Mouse (Mus musculus) liver, adult 2 months (tissue): ENCODE data around the gene Pbx3. TPM values are rescaled to one million over a fixed set of nuclear protein-coding genes. Genes with fewer than 3 reads are reported as not detected.
A peak's percentile ranks its signal among the peaks of the same experiment; 100 is the strongest.

ENCODE experiments used
- DNase-seq: peaks from one replicate; pipeline ENCODE4 v3.0.0-alpha.2; 2011; ENCODE audit warnings: low read depth, low spot score; ENCODE audit errors: extremely low read depth
- H3K27ac ChIP-seq: fragments of 200-500 bp; replicated peaks from 2 replicates; pipeline ENCODE4 v1.5.1; 2012; ENCODE audit warnings: low read depth, mild to moderate bottlenecking, control low read depth, inconsistent platforms, low read length; ENCODE audit not compliant: insufficient read depth
- H3K27me3 ChIP-seq: fragments of 200-500 bp; 2 replicates; pipeline ENCODE4 v1.6.1; 2012; ENCODE audit warnings: mild to moderate bottlenecking, moderate library complexity, low read length, inconsistent platforms; ENCODE audit not compliant: control insufficient read depth, insufficient read depth
- H3K36me3 ChIP-seq: fragments of 200-500 bp; 2 replicates; pipeline ENCODE4 v1.6.1; 2012; ENCODE audit warnings: low read length, inconsistent platforms; ENCODE audit not compliant: control insufficient read depth, insufficient read depth
- H3K4me1 ChIP-seq: fragments of 200-500 bp; 2 replicates; pipeline ENCODE4 v1.6.1; 2011; ENCODE audit warnings: low read length; ENCODE audit not compliant: control insufficient read depth, insufficient read depth
- H3K4me3 ChIP-seq: fragments of 200-500 bp; 2 replicates; pipeline ENCODE4 v1.5.1; 2011; ENCODE audit warnings: low read depth, mild to moderate bottlenecking, control low read depth, low read length, moderate library complexity; ENCODE audit not compliant: insufficient read depth
- H3K79me2 ChIP-seq: fragments of 200-500 bp; 2 replicates; pipeline ENCODE4 v1.6.1; 2012; ENCODE audit warnings: inconsistent platforms, mild to moderate bottlenecking, low read length, moderate library complexity; ENCODE audit not compliant: control insufficient read depth, insufficient read depth
- H3K9ac ChIP-seq: fragments of 200-500 bp; 2 replicates; pipeline ENCODE4 v1.6.1; 2012; ENCODE audit warnings: low read depth, mild to moderate bottlenecking, control low read depth, inconsistent platforms, low read length
- CTCF ChIP-seq: fragments of 200-500 bp; IDR thresholded peaks from 2 replicates; pipeline ENCODE4 v1.5.1; 2011; ENCODE audit warnings: low read depth, low read length, control low read depth
- POLR2A ChIP-seq: fragments of 200-500 bp; IDR thresholded peaks from 2 replicates; pipeline ENCODE4 v1.6.1; 2011; ENCODE audit warnings: low read length, control low read depth; ENCODE audit not compliant: insufficient read depth; ENCODE audit errors: extremely low read depth
- WGBS: fragments of 180-500 bp; shearing (Covaris S2); methylation state at CpG from one replicate; pipeline ENCODE4 v1.1.7; 2018; 5-methylcytosine and 5-hydroxymethylcytosine counted together
- polyA plus RNA-seq: library from polyadenylated mRNA; depleted of rRNA; stranded (reverse); fragments of >200 nt; gene quantifications from 2 replicates; pipeline ENCODE4 v1.2.3, GENCODE M21; 2012
- total RNA-seq: library from RNA; depleted of rRNA; stranded (reverse); fragments of >200 nt; gene quantifications from 2 replicates; pipeline ENCODE4 v1.2.3, GENCODE M21; 2014

Gene Pbx3
- total and polyA plus RNA-seq, 2 experiments: 1.0 to 1.9 TPM

- peak; percentile 6 for DNase-seq
- TF ChIP-seq POLR2A: no peak
- TF ChIP-seq CTCF: no peak
- WGBS: 1% methylated on average over 63 of the region's 118 CpGs
These were observed 1.3 kb downstream of the Pbx3 start for GRCm38 (mm10) chr2:34371441-34372304.

DNA sequence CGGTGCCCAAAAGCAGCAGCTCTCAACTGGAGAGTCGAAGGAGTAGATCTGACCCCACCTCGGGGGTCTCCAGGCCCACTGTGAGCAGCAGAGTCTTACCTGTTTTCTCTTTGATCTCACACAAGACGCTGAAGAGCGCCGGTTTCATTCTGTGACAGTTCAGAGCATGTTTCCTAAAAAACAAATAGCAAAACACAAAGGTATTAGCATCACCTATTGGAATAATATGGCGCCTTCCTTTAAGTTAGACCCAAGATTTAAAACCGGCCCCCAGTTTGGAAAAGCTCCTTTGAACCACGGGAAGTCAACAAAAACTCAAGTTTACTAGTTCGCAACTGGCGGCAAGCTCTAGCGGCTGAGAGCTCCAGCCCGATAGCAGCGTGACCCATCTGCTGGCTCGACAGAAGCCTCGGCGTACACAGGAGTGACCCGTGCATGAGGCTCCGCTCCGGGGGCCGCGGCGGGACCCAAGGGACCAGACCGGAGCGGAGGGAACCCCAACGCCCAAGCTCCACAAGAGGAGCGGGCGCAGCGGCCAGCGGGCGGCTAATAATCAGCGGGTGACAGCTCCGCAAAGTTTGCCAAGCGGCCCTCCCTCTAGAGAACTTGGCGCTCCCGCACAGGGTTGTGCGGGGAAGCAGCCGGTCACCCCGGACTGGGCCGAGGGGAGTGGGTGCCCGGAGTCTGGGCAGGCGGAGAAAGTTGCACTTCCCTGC, 2.1 kb downstream of the Pbx3 start:
- Histone ChIP-seq H3K4me1 (no peaks in the 10 kb centered on the region; the same call in 1 of the 2 replicates), H3K36me3 (no peaks in the 10 kb centered on the region), H3K27me3 (no peaks in the 10 kb centered on the region), H3K9ac (peak overlapping the region; percentile 89), H3K27ac (no peak overlapping the region), H3K79me2 (no peaks in the 10 kb centered on the region), H3K4me3 (peak overlapping the region; percentile 66)
- peak; percentile 14 for DNase-seq
- TF ChIP-seq POLR2A (no peak), CTCF (no peak)
- WGBS: 3% methylated on average over 42 of the region's 42 CpGs

More at GRCm38 (mm10) chr2:34371441-34372304, 1.3 kb downstream of the Pbx3 start:
- no peaks in the 10 kb centered on the region for H3K36me3 ChIP-seq
- H3K4me3 ChIP-seq: peak overlapping the region; percentile 66
- peak overlapping the region; percentile 25 for H3K27ac ChIP-seq
- H3K79me2 ChIP-seq: no peaks in the 10 kb centered on the region
- no peaks in the 10 kb centered on the region; the same call in 1 of the 2 replicates for H3K4me1 ChIP-seq
- peak overlapping the region; percentile 89 for H3K9ac ChIP-seq
- H3K27me3 ChIP-seq: no peaks in the 10 kb centered on the region

GRCm38 (mm10) chr2:34370349-34370724, 2.6 kb downstream of the Pbx3 start:
- Histone ChIP-seq H3K27ac (no peak overlapping the region), H3K79me2 (no peaks in the 10 kb centered on the region), H3K4me3 (no peak overlapping the region), H3K36me3 (no peaks in the 10 kb centered on the region), H3K4me1 (no peaks in the 10 kb centered on the region; the same call in 1 of the 2 replicates), H3K27me3 (no peaks in the 10 kb centered on the region), H3K9ac (no peak overlapping the region)
- WGBS: 76% methylated on average over 7 of the region's 7 CpGs
- DNase-seq: no peak
- TF ChIP-seq CTCF (no peak), POLR2A (no peak)

- WGBS: 78% methylated on average over 6 of the region's 6 CpGs
- Histone ChIP-seq H3K27me3 (no peaks in the 10 kb centered on the region), H3K36me3 (no peaks in the 10 kb centered on the region), H3K4me1 (no peaks in the 10 kb centered on the region; the same call in 1 of the 2 replicates), H3K27ac (no peak overlapping the region), H3K4me3 (no peak overlapping the region), H3K9ac (no peak overlapping the region), H3K79me2 (no peaks in the 10 kb centered on the region)
- no peak for TF ChIP-seq CTCF
- no peak for TF ChIP-seq POLR2A
- no peak for DNase-seq
These were observed 4.5 kb downstream of the Pbx3 start for GRCm38 (mm10) chr2:34368396-34368795.

- Histone ChIP-seq H3K4me1 (no peaks in the 10 kb centered on the region; the same call in 1 of the 2 replicates), H3K4me3 (no peak overlapping the region), H3K36me3 (no peaks in the 10 kb centered on the region), H3K79me2 (no peaks in the 10 kb centered on the region), H3K27ac (no peak overlapping the region), H3K9ac (no peak overlapping the region), H3K27me3 (no peaks in the 10 kb centered on the region)
- 92% methylated on average over 2 of the region's 2 CpGs for WGBS
- no peak for TF ChIP-seq CTCF
- no peak for TF ChIP-seq POLR2A
- no peak for DNase-seq
These were observed 5.9 kb downstream of the Pbx3 start for GRCm38 (mm10) chr2:34367024-34367423.

DNA sequence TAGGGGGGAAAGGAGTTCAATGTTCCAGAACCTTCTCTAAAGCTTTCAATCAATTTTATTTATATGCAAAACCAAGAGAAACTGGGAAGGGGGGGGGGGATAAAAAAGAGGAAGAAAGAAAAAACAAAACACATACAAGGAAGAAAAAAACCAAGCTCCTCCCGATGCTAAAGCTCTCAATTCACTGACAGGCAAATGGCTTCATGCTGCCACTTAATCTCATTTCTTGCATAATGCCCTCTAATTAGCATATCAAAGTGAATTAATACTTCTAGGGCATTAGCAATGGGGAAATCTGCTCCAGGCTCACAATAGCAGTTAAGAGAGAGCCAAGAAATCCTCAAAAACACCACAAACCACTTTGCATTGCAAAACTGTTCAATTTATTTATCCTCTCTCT, 9.3 kb downstream of the Pbx3 start:
- Histone ChIP-seq H3K4me1 (peaks cover 4% of the 10 kb centered on the region), H3K9ac (no peak overlapping the region), H3K79me2 (no peaks in the 10 kb centered on the region), H3K27me3 (no peaks in the 10 kb centered on the region), H3K4me3 (no peak overlapping the region), H3K36me3 (no peaks in the 10 kb centered on the region), H3K27ac (no peak overlapping the region)
- TF ChIP-seq POLR2A: no peak
- no peak for TF ChIP-seq CTCF
- no peak for DNase-seq
- WGBS: 6% methylated on average over 1 of the region's 1 CpGs
